Mouse (Mus musculus) retina, postnatal 1 day (tissue): ENCODE data around the gene Vmn1r27.

Source experiments
- DNase-seq: peaks from one replicate; pipeline ENCODE4 v3.0.0-alpha.2; 2012

Gene Vmn1r27

DNA sequence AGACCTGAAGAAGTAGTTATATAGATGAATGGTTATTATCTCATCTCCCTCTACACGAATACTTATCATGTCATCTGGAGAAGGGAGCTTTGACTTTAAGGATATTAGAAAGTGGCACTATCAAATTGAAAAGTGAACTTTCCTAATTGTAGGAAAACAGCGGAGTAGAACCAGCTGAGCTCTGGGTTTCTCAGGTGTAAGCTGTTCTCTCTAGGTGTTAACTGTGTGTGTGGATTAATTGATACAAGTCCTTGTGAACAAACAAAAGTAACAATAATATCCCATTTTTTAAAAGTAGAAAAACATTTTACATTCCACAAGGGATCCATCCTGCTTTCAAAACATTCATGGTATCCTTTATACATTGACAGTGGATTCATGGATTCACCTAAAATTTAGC is at the start of gene Vmn1r27:
Gene Vmn1r27, minus strand, starts transcription at position 101 of the 400 bp plus-strand sequence.
- no peak for DNase-seq

DNA sequence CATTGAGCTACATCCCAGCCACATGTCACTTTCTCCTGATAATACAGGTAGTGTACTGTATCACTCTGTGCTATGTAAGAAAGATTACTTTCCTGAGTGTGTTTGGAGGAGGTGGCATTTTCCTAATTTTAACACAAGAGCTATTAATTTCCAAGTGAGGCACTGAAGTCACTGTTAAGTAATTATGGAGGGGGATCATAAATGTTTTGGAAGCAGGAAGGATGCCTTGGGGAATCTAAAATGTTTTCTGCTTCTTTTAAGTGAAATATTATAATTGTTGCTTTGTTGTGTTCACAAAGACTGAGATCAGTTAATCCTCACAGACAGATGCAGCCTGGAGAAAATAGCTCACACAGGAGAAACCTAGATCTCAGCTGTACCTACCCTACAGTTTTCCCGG is 43.1 kb upstream of the Vmn1r27 start, which contains the start of gene Vmn1r28:
Gene Vmn1r28, plus strand, starts transcription at position 301 of the 400 bp plus-strand sequence.
- no peak for DNase-seq

DNA sequence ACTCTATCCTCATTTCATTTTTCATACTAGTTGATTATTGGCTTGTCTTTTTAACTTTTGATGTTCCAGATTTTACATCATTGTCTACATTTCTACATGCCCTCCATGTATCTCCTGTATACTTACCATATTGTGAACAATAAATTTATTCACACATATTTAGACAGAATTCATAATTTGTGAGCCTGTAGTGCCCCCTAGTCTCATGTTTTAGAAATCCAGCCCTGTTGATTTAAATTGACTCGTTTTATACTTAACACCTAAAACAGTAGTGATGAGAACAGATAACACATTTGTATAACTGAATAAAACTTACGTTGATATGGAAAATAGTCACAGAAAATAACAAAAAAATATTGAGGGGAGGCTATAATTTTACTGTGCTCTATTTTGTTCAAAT is 2.5 kb downstream of the Vmn1r27 start:
- DNase-seq = no peak
